Mouse (Mus musculus) forebrain, embryonic 12.5 days (tissue): Measurements from ENCODE around the gene Dmbt1. TPM values are rescaled to one million over a fixed set of nuclear protein-coding genes. Genes with fewer than 3 reads are reported as not detected.

Experiments used
- ATAC-seq: fragments of 200-750 bp; cut with Nextera tagmentation; 2 replicates; pipeline ENCODE4 v1.8.0; 2017; ENCODE audit warnings: moderate TSS enrichment; ENCODE audit not compliant: low FRiP score
- H3K27ac ChIP-seq: fragments of 300-500 bp; sonication (generic); 2 replicates; pipeline ENCODE4 v1.5.1; 2016; ENCODE audit warnings: mild to moderate bottlenecking
- H3K27me3 ChIP-seq: fragments of 300-500 bp; sonication (generic); 2 replicates; pipeline ENCODE4 v1.6.1; 2016; ENCODE audit warnings: mild to moderate bottlenecking
- H3K36me3 ChIP-seq: fragments of 300-500 bp; sonication (generic); replicated peaks from 2 replicates; pipeline ENCODE4 v1.6.1; 2016; ENCODE audit warnings: mild to moderate bottlenecking
- H3K4me1 ChIP-seq: fragments of 300-500 bp; sonication (generic); 2 replicates; pipeline ENCODE4 v1.6.1; 2016
- H3K4me2 ChIP-seq: fragments of 300-500 bp; sonication (generic); 2 replicates; pipeline ENCODE4 v1.6.1; 2016; ENCODE audit warnings: mild to moderate bottlenecking, moderate library complexity
- H3K4me3 ChIP-seq: fragments of 300-500 bp; sonication (generic); replicated peaks from 2 replicates; pipeline ENCODE4 v1.5.1; 2016; ENCODE audit warnings: mild to moderate bottlenecking
- H3K9ac ChIP-seq: fragments of 300-500 bp; sonication (generic); 2 replicates; pipeline ENCODE4 v1.6.1; 2016; ENCODE audit warnings: mild to moderate bottlenecking
- H3K9me3 ChIP-seq: fragments of 300-500 bp; sonication (generic); 2 replicates; pipeline ENCODE4 v1.6.1; 2016
- WGBS: fragments of 180-500 bp; shearing (Covaris S2); methylation state at CpG from one replicate; pipeline ENCODE4 v1.1.7; 2016; 5-methylcytosine and 5-hydroxymethylcytosine counted together
- polyA plus RNA-seq: library from polyadenylated mRNA; unstranded; fragments of >200 nt; fragmentation: Nextera tagmentation; extraction: Ambion mirVana; gene quantifications from 2 replicates; pipeline ENCODE4 v1.2.1, GENCODE M21; 2016

The Dmbt1 gene
- not detected in 2 replicates for polyA plus RNA-seq

DNA sequence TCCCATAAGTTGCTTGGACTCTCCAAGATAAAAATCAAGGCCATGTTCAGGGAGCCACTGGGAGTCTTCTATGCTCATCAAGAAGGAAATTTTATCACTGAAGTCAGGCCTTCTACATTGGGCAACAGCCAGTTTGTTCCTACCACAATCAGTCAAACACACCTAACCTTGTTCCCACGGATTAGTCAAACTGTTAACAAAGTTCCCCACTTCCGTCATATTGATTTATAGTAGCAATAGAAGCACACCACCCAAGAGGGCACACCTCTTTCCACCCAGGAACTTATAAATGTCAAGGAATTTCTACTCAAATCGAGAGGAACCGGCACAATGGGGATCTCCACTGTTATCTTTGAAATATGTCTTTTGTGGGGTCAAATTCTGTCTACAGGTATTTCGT lies at the start of gene Dmbt1:
Gene Dmbt1, plus strand, starts transcription at position 299 of the 400 bp plus-strand sequence.
- Histone ChIP-seq H3K27me3 (no peaks in the 10 kb centered on the region; the same call in 1 of the 2 replicates), H3K4me2 (no peak within 1 kb of the TSS), H3K9ac (no peak within 1 kb of the TSS), H3K36me3 (no peaks in the 10 kb centered on the region), H3K4me3 (no peak within 1 kb of the TSS), H3K27ac (no peak within 1 kb of the TSS), H3K4me1 (0 out of 2 replicates have a peak, but pooled peaks cover 2% of the 10 kb centered on the region), H3K9me3 (no peaks in the 10 kb centered on the region)
- 91% methylated on average over 5 of the region's 5 CpGs for WGBS
- no peak for ATAC-seq

DNA sequence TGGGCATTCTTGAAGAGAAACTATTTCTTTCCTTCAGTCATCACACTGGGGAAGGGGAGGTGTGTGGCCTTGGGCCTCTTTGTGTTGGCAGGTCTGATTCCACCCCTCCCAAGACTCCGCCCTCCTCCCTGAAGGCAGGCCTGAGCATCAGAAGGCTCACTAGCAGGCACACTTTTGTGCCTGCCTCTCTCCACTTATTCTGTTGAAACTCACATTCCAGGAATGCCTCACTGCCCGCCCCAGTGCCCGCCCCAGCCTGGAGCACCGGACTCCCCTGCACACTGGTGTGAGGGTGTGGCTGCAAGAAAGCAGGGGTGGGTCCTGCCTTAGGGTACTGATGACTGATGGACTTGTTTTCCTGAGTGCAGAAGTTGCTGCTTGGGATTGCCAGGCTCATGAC lies 49.5 kb upstream of the Dmbt1 start:
- Histone ChIP-seq H3K27me3 (no peaks in the 10 kb centered on the region), H3K4me1 (peaks cover 14% of the 10 kb centered on the region), H3K9ac (no peak overlapping the region), H3K4me3 (no peak overlapping the region), H3K27ac (no peak overlapping the region), H3K36me3 (no peaks in the 10 kb centered on the region), H3K9me3 (no peaks in the 10 kb centered on the region), H3K4me2 (no peak overlapping the region)
- no peak for ATAC-seq
- 34% methylated on average over 4 of the region's 4 CpGs for whole genome bisulfite sequencing

DNA sequence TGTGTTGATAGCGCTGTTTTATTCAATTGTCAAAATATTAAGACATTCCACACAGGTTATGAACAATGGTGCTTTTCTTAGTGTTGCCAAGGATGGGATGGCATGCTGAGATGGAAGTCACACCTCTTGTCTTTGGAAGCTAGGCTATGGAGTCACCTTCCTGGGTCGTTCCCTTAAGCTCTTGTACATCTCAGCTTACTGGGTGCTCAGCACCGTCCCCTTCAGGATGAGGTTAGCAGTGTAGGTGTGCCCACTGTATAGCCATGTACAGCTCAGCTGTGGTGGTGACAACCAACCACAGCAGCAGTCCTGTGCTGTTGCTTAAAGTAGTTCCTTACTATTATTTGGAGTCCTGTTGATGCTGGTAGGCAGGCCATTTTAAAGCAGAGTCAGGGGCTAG lies 49.0 kb upstream of the Dmbt1 start:
- no peaks in the 10 kb centered on the region for H3K27me3 ChIP-seq
- H3K4me2 ChIP-seq = no peak overlapping the region
- no peak for ATAC-seq
- H3K9ac ChIP-seq = no peak overlapping the region
- H3K9me3 ChIP-seq = no peaks in the 10 kb centered on the region
- WGBS = 75% methylated on average over 3 of the region's 3 CpGs
- peaks cover 9% of the 10 kb centered on the region; the same call in 1 of the 2 replicates for H3K4me1 ChIP-seq
- no peak overlapping the region for H3K4me3 ChIP-seq
- no peaks in the 10 kb centered on the region for H3K36me3 ChIP-seq
- no peak overlapping the region for H3K27ac ChIP-seq

DNA sequence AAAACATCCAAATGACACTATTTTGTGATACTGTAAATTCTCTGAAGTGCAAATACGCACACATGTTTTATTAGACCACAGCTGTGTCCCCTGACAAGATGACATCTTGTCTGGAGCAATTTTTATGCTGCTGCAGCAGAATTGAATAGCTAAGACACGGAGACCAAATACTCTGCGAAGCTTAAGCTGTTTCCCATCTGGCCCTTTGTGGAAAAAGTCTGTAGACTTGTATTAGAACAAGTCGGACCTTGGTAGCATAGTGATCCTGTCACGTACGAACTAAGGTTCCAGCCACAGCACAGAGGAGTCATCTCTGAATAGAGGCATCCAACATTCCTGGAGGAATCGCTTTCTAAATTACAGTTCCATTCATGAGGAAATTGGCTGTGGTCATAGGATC lies 47.6 kb upstream of the Dmbt1 start:
- Histone ChIP-seq H3K4me1 (0 out of 2 replicates have a peak, but pooled peaks cover 3% of the 10 kb centered on the region), H3K27me3 (no peaks in the 10 kb centered on the region), H3K4me3 (no peak overlapping the region), H3K9ac (no peak overlapping the region), H3K9me3 (no peaks in the 10 kb centered on the region), H3K4me2 (no peak overlapping the region), H3K27ac (no peak overlapping the region), H3K36me3 (no peaks in the 10 kb centered on the region)
- 91% methylated on average over 7 of the region's 7 CpGs for WGBS
- ATAC-seq = no peak

DNA sequence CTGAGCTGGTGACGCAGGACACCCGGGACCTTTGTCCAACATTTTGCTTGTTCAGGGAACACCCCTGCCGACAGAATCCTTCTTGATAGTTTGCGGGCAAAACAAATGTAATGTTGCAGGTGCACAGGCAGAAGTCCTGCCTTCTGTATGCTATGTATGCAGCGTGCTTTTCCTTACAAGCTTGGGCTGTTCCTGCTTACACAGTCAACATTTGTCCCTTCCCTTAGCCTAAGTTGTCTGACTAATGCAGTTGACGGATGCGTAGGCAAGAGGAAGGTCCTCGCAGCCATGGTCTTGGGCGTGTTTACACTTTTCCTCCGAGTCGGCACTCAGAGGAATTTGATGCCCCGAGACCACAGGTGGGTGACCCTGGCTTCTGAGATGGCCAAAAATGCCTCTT lies 46.7 kb upstream of the Dmbt1 start:
- Histone ChIP-seq H3K27ac (no peak overlapping the region), H3K9ac (no peak overlapping the region), H3K4me3 (no peak overlapping the region), H3K9me3 (no peaks in the 10 kb centered on the region), H3K4me1 (0 out of 2 replicates have a peak, but pooled peaks cover 3% of the 10 kb centered on the region), H3K36me3 (no peaks in the 10 kb centered on the region), H3K27me3 (no peaks in the 10 kb centered on the region), H3K4me2 (no peak overlapping the region)
- 92% methylated on average over 12 of the region's 12 CpGs for WGBS
- ATAC-seq = no peak

DNA sequence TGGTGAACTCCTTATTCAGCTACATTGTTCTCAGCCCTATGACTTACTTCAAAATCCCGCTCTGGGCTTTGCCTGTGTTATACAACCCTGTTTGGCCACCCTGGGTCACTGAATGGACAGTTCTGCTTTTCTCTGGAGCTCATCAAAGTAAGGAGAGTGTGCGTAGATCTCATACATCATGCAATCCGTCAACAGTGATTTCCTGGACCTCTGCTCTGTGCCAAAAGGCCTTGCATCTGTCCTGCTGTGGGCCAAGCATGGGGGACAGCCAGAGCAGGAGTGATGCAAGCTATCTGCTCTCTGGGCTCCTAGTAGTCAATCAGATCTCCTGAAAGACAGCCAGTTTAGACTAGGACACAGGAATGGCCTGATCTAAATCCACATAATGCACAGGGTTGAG lies 46.1 kb upstream of the Dmbt1 start:
- H3K4me1 ChIP-seq = 0 out of 2 replicates have a peak, but pooled peaks cover 3% of the 10 kb centered on the region
- H3K27ac ChIP-seq = no peak overlapping the region
- H3K36me3 ChIP-seq = no peaks in the 10 kb centered on the region
- ATAC-seq = no peak
- no peak overlapping the region for H3K4me2 ChIP-seq
- H3K9me3 ChIP-seq = no peaks in the 10 kb centered on the region
- no peaks in the 10 kb centered on the region for H3K27me3 ChIP-seq
- H3K4me3 ChIP-seq = no peak overlapping the region
- no peak overlapping the region for H3K9ac ChIP-seq
- WGBS = 88% methylated on average over 3 of the region's 3 CpGs

DNA sequence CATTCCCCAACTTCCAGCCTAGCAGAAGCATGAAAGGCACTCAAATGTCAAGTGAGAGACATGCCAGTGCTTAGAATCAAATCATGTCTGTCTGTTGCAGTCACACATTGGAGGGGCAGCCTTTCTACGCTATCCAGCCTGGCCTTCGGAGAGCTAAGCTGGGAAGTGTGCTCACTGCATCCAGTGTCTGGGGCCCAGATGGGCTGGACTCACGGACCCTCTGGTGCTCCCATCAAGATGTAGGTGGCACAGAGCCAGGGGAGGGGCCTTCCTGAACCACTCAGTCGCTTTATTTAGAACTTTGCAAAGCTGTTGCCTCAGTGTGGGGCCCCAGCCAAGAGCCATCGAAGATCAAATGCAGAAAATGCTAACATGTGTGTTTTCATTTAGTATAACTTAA lies 43.7 kb upstream of the Dmbt1 start:
- ATAC-seq = no peak
- Histone ChIP-seq H3K9me3 (no peaks in the 10 kb centered on the region), H3K4me1 (no peaks in the 10 kb centered on the region), H3K4me2 (no peak overlapping the region), H3K27ac (no peak overlapping the region), H3K36me3 (no peaks in the 10 kb centered on the region), H3K4me3 (no peak overlapping the region), H3K9ac (no peak overlapping the region), H3K27me3 (no peaks in the 10 kb centered on the region)
- WGBS = 81% methylated on average over 5 of the region's 5 CpGs

DNA sequence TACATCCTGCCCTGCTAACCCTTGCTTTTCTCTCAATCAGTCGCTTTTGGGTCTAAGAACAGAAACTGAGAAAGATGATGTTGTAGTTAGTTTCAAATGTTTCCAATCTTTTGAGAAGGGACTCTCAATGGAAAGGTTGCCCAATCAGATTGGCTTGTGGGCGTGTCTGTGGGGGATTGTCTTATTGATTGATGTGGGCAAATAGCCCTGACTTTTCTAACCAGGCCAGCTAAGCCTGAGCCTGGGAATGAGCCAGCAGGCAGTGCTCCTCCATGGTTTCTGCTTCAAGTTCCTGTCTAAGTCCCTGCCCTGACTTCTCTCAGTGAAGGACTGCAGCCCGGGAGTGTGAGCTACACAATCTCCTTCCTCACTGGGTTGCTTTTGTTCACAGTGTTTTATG lies 42.5 kb upstream of the Dmbt1 start:
- no peak overlapping the region for H3K27ac ChIP-seq
- no peaks in the 10 kb centered on the region for H3K9me3 ChIP-seq
- H3K4me3 ChIP-seq = no peak overlapping the region
- no peak overlapping the region for H3K4me2 ChIP-seq
- H3K9ac ChIP-seq = no peak overlapping the region
- WGBS = 54% methylated on average over 3 of the region's 3 CpGs
- no peaks in the 10 kb centered on the region for H3K27me3 ChIP-seq
- no peaks in the 10 kb centered on the region for H3K4me1 ChIP-seq
- no peak for ATAC-seq
- H3K36me3 ChIP-seq = no peaks in the 10 kb centered on the region

DNA sequence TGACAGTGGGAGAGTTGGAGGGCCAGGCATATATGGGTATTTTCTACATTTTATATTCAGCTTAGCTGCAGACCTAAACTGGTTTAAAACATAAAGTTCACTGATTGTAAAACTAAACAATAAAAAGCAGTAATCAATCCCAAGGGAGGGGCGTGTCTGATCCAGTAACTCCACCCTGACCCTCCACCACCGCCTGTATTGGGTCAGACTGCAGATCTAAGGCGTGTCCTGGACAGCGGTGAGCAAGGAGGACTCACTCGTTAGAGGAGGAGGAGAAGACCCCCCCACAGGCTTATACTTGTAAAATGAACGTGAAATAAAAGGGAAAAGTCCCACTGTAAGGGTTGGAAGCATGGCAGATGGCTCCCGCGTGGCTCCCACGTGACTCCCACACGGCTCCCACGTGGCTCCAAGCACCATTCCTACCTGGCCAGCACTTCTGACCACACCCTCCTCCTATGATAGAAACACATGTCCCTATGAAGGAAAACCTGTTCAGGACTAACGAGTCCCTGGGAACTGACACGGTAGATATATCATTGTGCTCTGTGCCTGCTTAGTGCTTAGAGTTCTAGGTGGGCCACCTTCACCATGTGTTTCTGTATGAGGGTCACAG lies 40.6 kb upstream of the Dmbt1 start:
- ATAC-seq = no peak
- H3K4me3 ChIP-seq = no peak overlapping the region
- WGBS = 86% methylated on average over 13 of the region's 13 CpGs
- no peaks in the 10 kb centered on the region for H3K27me3 ChIP-seq
- no peak overlapping the region for H3K27ac ChIP-seq
- H3K9ac ChIP-seq = no peak overlapping the region
- H3K4me1 ChIP-seq = no peaks in the 10 kb centered on the region
- H3K4me2 ChIP-seq = no peak overlapping the region
- no peaks in the 10 kb centered on the region for H3K9me3 ChIP-seq
- H3K36me3 ChIP-seq = no peaks in the 10 kb centered on the region

DNA sequence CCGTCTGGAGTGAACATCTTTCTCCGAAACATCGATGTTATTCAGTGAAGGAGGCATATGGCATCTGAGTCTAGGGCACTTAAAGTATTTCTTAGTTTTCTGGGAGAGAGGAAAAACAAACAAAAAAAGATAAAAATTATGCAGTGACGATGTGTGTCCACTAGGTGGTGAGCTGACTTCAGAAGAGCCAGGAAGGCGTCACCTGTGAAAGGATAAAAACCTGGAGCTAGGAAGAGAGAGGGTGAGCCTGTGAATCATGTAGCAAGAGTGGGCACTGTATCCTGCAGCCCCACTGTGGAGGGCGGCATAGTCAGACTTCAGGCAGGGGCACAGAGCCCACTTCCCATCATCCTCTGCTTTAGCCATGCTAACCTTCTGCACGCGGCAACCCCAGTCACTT lies 37.9 kb upstream of the Dmbt1 start:
- H3K27ac ChIP-seq = no peak overlapping the region
- H3K4me2 ChIP-seq = no peak overlapping the region
- 58% methylated on average over 8 of the region's 8 CpGs for WGBS
- no peaks in the 10 kb centered on the region for H3K9me3 ChIP-seq
- H3K4me1 ChIP-seq = no peaks in the 10 kb centered on the region
- ATAC-seq = no peak
- H3K9ac ChIP-seq = no peak overlapping the region
- H3K4me3 ChIP-seq = no peak overlapping the region
- no peaks in the 10 kb centered on the region for H3K36me3 ChIP-seq
- H3K27me3 ChIP-seq = no peaks in the 10 kb centered on the region

DNA sequence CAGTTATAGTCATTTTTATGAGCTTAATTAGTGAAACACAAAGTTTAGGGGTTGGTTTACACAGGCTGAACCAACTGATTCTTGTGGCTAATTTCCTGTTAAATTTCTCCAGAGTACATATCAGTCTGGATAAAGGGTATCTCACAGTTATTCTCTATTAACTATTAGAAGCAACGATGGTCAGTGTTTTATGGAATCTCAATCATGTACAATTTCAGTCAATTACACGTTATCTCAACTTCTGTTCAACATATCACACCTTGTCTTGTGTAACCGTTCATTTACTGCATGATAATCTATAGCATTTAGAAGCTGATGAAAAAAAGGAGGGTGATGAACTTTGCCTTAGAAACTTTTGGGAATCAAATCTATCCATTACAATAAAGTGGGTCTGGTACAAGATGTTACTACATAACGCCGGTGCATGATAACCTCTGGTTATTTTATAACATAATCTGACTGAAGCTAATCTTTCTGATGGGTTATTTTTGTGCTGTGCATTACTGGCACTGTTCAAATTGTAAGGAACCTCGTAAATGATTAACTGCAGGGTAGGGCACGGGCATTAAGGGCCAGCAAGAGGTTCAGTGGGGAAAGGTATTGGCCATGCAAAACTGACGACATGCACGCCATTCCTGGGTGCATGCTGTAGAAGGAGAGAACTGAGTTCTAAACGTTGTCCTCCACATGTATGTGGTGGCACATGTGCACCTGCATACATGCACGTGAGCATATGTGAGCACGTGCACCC lies 29.7 kb upstream of the Dmbt1 start:
- ATAC-seq = no peak

DNA sequence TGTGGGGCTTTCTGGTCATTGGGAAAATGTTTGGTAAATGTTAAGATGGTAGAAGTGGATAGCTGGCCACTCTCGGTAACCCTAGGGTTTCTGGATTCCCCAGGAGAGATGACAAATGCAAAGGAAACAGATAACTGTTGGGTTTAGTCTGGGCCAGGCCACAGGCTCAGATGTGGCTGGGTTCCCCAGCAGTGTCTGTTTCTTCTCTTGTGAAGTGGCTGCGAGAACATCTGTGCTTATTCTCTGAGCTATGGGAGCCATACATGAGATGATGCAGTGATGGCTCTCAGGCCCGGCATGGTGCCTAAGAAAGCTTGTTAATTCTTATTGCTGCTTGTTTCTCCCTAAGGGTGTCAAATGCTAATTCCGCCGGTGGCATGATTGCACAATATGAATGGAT lies 27.8 kb upstream of the Dmbt1 start:
- Histone ChIP-seq H3K4me2 (no peak overlapping the region), H3K36me3 (no peaks in the 10 kb centered on the region), H3K4me3 (no peak overlapping the region), H3K27me3 (no peaks in the 10 kb centered on the region), H3K9ac (no peak overlapping the region), H3K27ac (no peak overlapping the region), H3K4me1 (no peaks in the 10 kb centered on the region), H3K9me3 (peaks cover 8% of the 10 kb centered on the region; the same call in 1 of the 2 replicates)
- WGBS = 88% methylated on average over 5 of the region's 5 CpGs
- ATAC-seq = no peak

More for the DNA sequence above, 29.7 kb upstream of the Dmbt1 start:
- no peaks in the 10 kb centered on the region for H3K27me3 ChIP-seq
- no peak overlapping the region for H3K9ac ChIP-seq
- H3K4me2 ChIP-seq = no peak overlapping the region
- WGBS = 91% methylated on average over 12 of the region's 12 CpGs
- no peaks in the 10 kb centered on the region for H3K36me3 ChIP-seq
- H3K9me3 ChIP-seq = peaks cover 8% of the 10 kb centered on the region; the same call in 1 of the 2 replicates
- H3K4me1 ChIP-seq = no peaks in the 10 kb centered on the region
- no peak overlapping the region for H3K4me3 ChIP-seq
- H3K27ac ChIP-seq = no peak overlapping the region

DNA sequence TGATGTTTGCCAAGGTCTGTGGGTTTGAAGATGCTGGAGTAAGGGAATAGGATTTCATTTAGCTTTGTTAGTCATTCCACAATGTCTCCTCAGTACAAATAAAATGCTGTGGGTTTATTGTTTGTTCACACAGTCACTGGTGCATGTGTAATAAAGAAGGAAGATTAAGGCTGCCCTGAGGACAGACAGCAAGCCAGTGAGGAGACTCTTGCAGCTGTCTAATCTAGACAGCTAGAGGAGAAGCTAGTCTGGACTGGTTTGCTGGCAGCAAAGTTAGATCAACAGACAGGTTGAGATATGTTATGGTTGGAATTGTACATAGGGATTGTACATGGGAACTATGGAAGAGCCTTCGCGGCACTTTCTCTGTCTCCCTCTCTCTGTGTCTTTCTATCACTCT lies 24.6 kb upstream of the Dmbt1 start:
- no peaks in the 10 kb centered on the region for H3K36me3 ChIP-seq
- H3K4me1 ChIP-seq = no peaks in the 10 kb centered on the region
- no peak overlapping the region for H3K4me3 ChIP-seq
- H3K9ac ChIP-seq = no peak overlapping the region
- H3K27me3 ChIP-seq = no peaks in the 10 kb centered on the region
- no peak overlapping the region for H3K27ac ChIP-seq
- WGBS = 96% methylated on average over 2 of the region's 2 CpGs
- H3K9me3 ChIP-seq = peaks cover 8% of the 10 kb centered on the region; the same call in 1 of the 2 replicates
- ATAC-seq = no peak
- no peak overlapping the region for H3K4me2 ChIP-seq
